Mouse (Mus musculus) naive thymus-derived CD4-positive, alpha-beta T cell, adult 5 months (primary cell): ENCODE measurements around the gene Tmem39a. TPM values are rescaled to one million over a fixed set of nuclear protein-coding genes. Genes with fewer than 3 reads are reported as not detected.

Source experiments
- polyA plus RNA-seq: library from polyadenylated mRNA; unstranded; fragments of 100-300 nt; shearing (Covaris generic); gene quantifications from one replicate; pipeline ENCODE4 v1.2.1, GENCODE M21; 2017

Tmem39a gene
- 49.6 TPM for polyA plus RNA-seq

DNA sequence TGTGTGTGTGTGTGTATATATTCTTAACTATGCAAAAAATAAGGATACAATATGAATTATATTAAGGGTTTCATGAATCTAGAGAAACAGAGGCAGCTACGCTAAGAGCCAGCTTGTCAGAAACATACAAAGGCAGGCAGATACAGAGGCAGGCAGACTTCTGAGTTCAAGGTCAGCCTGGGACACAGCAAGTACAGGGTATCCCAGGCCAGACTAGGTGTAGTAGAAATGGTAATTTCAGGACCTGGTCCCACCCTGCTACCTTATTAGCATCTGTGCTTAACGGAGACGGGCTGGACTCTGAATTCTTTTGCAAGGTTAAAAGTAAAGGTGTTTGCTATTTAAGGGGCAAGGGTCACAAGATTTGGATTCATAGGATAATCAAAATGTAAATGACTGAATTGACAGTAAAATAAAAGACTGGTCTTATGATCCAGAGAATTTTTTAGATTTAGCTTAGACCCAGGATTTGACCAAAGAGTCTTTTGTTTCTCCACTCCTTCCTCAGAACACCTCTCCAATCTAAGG lies at the start of gene Tmem39a:
TSS of gene Tmem39a (plus strand) at position 478 of the 528 bp plus-strand sequence.

DNA sequence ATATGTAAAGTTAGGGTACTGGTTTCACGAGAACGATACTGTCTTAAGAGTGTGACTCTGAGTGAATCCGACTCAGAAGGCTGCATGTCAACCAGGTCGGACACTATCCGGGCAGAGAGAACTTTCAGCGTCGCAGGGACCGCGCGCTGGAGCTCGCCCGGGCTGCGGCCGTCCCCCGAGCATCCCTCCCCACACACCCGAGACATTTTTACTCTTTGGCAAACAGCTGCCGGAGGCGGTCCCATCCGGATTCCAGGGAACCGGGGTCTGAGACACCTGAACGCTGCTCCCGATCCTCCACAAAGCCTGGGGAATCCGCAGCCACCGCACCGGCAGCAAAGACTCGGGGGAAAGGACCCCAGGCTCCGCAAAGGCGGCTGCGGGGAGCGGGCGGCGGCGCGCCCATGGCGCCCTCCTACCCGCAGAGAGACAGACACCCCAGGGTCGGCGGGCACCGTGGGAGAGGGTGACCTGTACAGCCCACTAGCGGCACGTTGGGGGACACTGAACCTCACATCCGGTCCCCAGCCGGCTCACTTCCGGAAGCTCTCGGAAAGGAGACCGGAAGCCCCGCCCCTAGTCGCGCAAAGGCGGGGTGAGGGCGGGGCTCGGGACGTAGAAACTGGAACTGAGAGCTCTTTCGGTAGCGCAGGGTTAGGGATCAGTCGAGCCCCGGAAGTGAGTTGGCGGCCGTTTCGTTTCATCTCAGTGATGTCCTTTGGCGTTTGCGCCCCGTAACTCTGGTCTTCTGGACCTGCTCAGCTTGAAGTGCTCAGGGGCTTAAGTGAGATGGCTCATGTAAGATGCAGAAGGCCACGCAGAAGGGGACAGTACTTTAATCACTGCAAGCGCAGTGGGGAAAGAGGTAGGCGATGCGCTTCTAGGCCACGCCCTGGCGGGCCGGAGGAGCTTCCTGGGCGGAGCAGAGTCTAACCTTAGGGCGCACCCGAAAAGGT lies 36.1 kb upstream of the Tmem39a start, which contains the start of gene Timmdc1:
TSS of gene Timmdc1 (minus strand) at position 535 of the 956 bp plus-strand sequence.

DNA sequence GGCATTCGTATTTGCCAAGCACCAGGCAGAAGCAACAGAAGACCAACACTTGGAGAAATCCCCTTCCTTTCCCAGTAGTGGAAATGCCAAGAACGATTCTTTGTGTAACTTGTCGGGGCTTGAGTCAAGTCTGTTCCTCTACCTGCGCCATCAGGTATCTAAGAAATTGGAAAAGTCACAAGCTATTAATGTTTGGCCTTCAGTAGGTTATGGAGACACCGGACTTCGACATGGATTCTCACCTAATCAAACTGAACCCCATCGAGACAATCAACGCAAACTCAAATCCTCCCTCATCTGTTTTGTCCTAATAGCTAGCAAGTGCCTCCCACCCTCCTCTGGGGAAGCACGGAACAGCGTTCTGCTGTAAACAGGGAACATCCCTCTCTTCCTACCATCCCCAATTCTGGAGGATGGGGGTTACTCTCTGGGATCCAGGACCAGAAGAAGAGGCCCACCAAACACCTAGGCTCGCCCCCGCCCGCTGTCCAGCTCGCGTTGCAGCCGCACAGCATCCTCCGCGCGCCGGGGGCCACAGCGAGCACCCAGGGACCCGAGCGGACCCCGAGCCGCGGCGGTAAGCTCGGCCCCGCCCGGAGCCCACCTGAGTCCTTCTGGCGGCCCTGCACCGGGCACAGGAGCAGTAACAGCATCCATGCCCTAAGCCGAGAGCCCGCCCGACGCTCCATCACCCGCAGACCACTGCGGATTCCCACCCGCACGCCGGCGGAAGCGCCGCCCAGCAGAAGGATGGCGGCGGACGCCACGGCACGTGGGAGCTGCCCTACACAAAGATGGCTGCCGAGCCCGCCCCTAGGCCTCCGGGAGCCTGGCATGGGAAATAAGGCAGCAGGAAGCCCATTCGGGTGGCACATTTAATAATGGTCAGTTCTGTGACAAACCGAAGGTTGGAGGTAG lies 8.8 kb upstream of the Tmem39a start, which contains the start of gene Poglut1:
TSS of gene Poglut1 (minus strand) at position 780 of the 918 bp plus-strand sequence.

Other genes with a start within 250 kb of the Tmem39a start
- gene Maats1, start 216.6 kb upstream of the Tmem39a start, polyA plus RNA-seq: not detected
- 77.7 TPM for gene Cox17, start 211.7 kb upstream of the Tmem39a start, polyA plus RNA-seq
- gene Gm21987, start 211.7 kb upstream of the Tmem39a start, polyA plus RNA-seq: not detected
- gene Popdc2, start 196.5 kb upstream of the Tmem39a start, polyA plus RNA-seq: not detected
- not detected for gene Pla1a, start 125.6 kb upstream of the Tmem39a start, polyA plus RNA-seq
- gene Adprh, start 106.0 kb upstream of the Tmem39a start, polyA plus RNA-seq: 36.4 TPM
- 0.22 TPM for gene Cd80, start 103.1 kb upstream of the Tmem39a start, polyA plus RNA-seq
- 3.8 TPM for gene Timmdc1, start 36.0 kb upstream of the Tmem39a start, polyA plus RNA-seq
- gene Poglut1, start 8.4 kb upstream of the Tmem39a start, polyA plus RNA-seq: 27.2 TPM
- gene Arhgap31, start 154.6 kb downstream of the Tmem39a start, polyA plus RNA-seq: 58.9 TPM
- 0.53 TPM for gene B4galt4, start 183.6 kb downstream of the Tmem39a start, polyA plus RNA-seq
- gene Upk1b, start 241.6 kb downstream of the Tmem39a start, polyA plus RNA-seq: not detected